Mouse (Mus musculus): ENCODE measurements at regions not wholly inside any gene's neighbourhood (a gene's known extent, or its start where the extent isn't known, plus 50 kb on each side); places are given as distances from the start of the nearest gene placed in this dataset.

DNA sequence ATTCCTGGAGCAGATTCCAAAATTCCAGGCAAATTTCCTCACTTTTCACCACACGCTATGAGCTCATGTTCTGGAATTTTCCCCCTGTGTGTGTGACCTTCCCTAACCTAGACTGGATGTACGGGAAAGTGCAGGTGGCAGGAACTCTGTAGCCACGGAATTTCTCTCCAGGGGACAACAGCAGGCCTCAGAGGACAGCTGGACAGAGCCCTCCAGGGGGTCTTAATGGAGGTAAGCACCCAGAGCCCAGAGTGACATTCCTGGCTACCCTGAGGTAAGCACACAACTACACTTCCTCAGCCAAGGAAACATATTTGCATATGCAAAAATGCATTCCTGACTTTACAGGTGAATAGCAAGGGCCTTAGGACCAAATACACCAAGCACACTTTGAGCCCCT lies 135.8 kb downstream of the Fam43a start:
- DNase-seq (ENCODE audit: low read depth, low spot score) = no peak

- DNase-seq (ENCODE audit: low read depth, low spot score) = no peak
These were observed 136.4 kb downstream of the Fam43a start for GRCm38 (mm10) chr16:30735969-30736368.

GRCm38 (mm10) chr16:30736662-30737326 lies 137.3 kb downstream of the Fam43a start:
- DNase-seq (ENCODE audit: low read depth, low spot score) = no peak

- no peak for DNase-seq (ENCODE audit: low read depth, low spot score)
These were observed 138.0 kb downstream of the Fam43a start for GRCm38 (mm10) chr16:30737524-30737923.

- DNase-seq (ENCODE audit: low read depth, low spot score) = no peak
These were observed 140.1 kb downstream of the Fam43a start for GRCm38 (mm10) chr16:30739651-30740050.

DNA sequence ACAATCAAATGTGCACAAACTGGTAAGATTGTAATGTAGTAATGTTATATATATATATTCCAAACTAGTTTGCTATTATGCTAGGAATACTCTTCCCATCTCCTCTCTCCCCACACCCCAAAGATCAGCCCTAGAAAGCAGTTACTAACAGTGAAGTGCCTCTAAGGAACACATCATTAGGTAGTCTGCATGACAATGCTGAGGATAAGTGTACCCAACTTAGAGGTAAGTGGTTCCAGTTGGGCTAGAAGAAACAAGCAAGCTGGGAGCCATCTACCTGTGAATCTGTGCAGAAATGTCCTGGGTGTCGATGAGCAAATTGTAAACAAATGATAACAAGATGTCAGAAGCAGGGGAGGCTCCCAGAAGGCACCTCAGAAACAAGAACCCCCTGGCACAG lies 141.7 kb downstream of the Fam43a start:
- DNase-seq (ENCODE audit: low read depth, low spot score) = no peak

- no peak for DNase-seq (ENCODE audit: low read depth, low spot score)
These were observed 143.0 kb downstream of the Fam43a start for GRCm38 (mm10) chr16:30742474-30742873.

GRCm38 (mm10) chr16:30743566-30743965 lies 144.0 kb downstream of the Fam43a start:
- DNase-seq (ENCODE audit: low read depth, low spot score) = no peak

DNA sequence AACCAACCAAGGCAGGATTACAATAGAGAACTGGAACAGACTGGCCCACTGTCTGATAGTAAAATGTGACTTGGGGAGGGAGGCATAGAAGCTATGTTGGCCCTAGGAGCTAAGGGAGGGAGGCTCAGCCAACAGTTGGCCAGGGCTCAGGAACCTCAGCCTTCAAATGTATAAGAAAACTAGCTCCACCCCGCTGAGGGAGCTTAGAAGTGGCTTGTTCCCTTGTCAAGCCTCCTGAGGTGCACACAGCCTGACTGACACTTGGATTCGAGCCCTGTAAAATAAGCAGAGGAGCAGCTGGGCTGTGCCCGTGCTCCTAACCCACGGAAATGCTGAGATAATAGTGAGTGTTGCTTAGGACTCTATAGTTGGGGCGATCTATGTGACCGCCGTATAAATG lies 144.7 kb downstream of the Fam43a start:
- DNase-seq (ENCODE audit: low read depth, low spot score) = no peak

DNA sequence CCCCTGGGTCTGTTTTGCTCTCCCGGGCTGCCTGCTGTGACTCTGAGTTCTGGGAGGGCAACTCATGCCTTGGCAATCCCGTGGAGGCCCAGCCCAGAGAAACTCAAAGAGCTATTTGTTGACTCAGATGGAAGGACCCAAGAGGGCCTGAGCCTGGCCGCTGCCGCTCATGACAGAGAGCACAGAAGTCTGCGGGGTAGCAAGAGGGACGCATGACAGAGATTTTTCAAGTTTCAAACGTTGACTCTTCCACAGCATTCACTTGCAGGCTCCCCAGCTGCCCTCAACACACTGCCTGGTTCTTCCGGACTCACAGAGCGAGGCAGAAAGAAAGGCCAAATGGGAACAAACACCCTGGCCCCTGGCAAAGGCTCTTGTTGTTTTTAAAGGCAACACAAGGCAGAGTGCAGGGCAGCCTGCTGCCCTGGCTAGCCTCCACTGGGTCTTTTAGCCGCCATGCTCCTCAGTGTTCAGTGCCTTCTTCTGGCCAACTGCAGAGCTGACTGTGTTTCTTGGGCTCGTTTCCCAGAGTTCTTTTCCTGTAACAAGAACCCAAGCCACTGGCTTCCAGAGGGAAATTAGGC lies 146.2 kb downstream of the Fam43a start:
- DNase-seq (ENCODE audit: low read depth, low spot score) = no peak

- no peak for DNase-seq (ENCODE audit: low read depth, low spot score)
These were observed 146.7 kb downstream of the Fam43a start for GRCm38 (mm10) chr16:30746211-30746610.

DNA sequence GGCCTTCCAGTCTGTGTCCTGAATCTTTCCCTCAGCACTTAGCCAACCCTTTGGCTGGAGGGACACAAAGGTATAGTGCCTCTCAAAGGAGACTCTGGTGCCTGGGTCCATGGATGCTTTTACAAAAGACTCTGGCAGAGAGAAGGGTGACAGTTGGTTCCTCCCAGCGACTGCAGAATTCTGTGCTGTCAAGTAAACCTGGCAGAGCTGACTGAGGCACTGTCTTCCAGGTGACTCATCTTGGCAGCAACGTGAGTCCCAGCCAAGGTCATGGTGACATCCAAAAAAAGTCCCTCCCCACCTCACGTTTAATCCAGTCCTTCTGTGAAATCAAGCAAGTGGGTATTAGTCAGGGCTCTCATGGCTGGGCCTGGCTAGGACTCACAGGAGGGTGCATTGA lies 150.3 kb downstream of the Fam43a start:
- no peak for DNase-seq (ENCODE audit: low read depth, low spot score)

DNA sequence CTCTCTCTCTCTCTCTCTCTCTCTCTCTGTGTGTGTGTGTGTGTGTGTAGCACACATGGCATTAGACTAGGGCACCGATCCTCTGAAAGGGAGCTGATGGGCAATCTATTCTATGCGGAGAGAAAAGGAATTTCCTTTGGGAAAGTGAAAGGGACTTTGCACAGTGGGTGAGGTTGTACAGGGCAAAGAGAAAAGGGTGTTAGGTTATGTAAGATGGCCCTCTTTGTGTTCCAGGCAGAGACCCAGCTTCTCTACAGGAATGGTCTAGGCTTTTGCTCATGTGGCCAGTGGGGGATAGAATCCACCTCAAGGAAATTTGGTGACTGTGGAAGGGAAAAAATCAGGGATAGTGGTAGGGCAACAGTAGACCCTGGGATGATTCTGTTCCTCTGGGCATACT lies 156.2 kb downstream of the Fam43a start:
- no peak for DNase-seq (ENCODE audit: low read depth, low spot score)

DNA sequence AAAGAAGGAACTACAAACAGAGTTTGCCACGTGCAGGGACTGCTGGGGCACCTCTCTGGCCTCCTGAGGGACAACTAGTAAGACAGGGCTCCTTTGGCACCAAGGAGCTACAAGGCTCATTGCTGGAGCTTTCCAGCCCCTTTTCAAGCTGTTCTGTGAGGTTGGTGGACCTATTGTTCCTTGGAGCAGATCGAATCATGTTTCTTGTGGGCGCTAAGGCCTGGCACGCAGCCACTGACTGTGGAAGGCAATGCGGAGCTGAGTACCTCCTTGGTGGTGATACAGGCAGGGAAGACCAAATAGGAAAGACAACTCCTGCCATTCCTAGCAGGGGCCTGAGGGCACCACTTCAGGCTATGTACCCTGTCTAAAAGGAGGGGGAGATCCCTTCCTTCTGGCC lies 157.2 kb downstream of the Fam43a start:
- no peak for DNase-seq (ENCODE audit: low read depth, low spot score)

DNA sequence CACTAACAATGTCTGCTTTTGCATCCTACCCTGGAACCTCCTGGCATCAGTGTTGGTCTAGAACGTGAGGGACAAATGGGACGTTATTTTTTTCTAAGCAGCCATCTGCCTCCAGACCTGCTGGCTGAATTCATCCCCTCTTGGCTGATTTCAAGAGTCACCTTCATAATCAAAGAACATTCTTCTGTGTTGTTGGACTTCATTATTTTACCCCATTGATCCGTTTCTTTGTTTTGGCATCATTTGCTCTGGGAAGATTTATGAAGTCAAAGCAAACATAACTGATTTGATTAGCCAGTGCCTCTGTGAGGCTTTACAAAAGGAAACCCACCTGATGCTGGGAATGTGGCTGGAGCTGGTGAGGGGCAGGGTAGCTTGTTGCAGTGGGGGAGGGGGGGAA lies 158.0 kb downstream of the Fam43a start:
- no peak for DNase-seq (ENCODE audit: low read depth, low spot score)

- no peak for DNase-seq (ENCODE audit: low read depth, low spot score)
These were observed 158.5 kb downstream of the Fam43a start for GRCm38 (mm10) chr16:30758041-30758440.

DNA sequence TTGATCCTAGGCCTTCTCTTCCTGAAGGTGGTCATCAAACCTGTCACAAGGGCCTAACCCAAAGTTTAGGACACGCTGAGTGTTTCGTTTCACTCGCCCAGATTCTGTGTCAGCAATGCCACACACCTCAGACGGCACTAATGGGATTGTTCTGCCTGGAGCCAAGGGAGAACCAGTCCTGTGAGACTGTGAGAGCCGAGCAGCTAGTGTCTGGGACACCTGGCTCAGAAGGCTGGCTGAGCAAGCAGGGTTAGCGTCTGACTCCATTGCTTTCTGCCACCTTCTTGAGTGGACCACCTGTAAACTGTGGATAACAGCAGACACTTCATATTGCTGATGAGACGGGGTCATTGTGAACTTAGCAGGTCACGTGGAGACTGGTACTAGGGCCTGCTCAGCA lies 160.0 kb downstream of the Fam43a start:
- no peak for DNase-seq (ENCODE audit: low read depth, low spot score)

GRCm38 (mm10) chr16:30761201-30761710 lies 161.7 kb downstream of the Fam43a start:
- DNase-seq (ENCODE audit: low read depth, low spot score) = no peak

- DNase-seq (ENCODE audit: low read depth, low spot score) = no peak
These were observed 163.5 kb downstream of the Fam43a start for GRCm38 (mm10) chr16:30762898-30763595.

DNA sequence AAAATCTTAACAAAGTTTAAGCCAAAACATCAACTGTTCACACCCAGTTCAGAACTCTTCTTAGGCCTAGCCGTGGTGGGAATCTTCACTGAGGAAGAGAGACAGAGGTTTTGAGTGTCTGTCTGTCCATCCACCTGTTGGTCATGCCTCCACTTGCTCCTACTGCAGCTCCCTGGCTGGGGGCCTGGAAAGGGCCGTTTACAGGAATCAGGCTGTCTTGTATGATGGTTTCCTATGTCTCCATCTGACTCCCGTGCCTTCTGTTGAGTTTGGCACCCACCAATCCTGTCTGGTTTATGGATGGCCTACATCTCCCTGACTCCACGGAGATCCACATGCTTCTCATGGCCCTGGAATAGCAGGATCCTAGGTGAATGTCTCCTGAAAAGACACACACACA lies 166.1 kb downstream of the Fam43a start:
- no peak for DNase-seq (ENCODE audit: low read depth, low spot score)

- no peak for DNase-seq (ENCODE audit: low read depth, low spot score)
These were observed 169.5 kb downstream of the Fam43a start for GRCm38 (mm10) chr16:30769007-30769442.

DNA sequence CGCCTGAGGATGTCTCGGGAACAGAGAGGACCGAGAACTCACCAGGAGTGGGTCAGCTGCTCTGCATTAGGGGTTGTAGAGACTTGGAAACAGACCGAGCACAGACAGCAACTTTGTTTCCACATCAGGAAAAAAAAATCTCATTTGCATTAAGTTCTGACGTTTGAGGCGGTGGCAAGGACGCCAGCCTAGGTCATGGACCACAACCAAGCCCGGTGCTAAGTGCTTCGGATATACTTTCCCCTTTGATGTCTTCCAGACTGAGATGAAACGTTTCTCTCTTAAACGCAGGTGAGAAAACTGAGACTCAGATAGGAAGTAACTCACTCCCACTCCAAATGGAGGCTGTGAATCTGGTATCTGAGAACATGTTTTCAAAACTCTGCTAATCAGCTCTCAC lies 169.9 kb downstream of the Fam43a start:
- no peak for DNase-seq (ENCODE audit: low read depth, low spot score)

DNA sequence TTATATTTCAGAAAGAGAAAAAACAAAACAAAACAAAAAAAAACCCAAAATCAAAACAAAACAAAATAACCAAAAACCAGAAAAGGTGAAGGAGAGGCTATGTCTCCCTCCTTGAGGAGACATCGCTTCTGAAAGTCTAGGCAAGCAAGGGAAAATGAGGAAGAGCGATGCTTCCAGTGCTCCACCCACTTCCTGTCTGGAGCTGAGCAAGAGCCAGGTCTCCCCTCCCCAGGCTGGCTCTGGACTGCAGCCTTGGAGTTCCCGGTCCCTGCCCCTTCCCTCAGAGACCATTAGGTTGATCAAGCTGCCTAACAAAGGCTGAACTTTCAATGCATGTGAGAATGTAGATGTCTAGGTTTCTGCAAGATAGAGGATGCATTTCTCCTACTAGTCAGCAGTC lies 173.3 kb downstream of the Fam43a start:
- DNase-seq (ENCODE audit: low read depth, low spot score) = no peak
